Mouse (Mus musculus): ENCODE results near the gene Ncbp1.

- no peak for TF ChIP-seq CTCF (IDR thresholded peaks at IDR 0.05; ENCODE audit: low read depth, low read length)
- TF ChIP-seq POLR2A (IDR thresholded peaks at IDR 0.05; ENCODE audit: extremely low read depth, insufficient read depth, low read length), result no peak
Measured at GRCm38 (mm10) chr4:46099132-46099531, 39.3 kb upstream of the Ncbp1 start.

All from liver, adult 2 months (tissue).